Mouse (Mus musculus) stomach, embryonic 14.5 days (tissue): ENCODE data around the gene Maml3. TPM values are rescaled to one million over a fixed set of nuclear protein-coding genes. Genes with fewer than 3 reads are reported as not detected.

ENCODE experiments used
- ATAC-seq: fragments of 200-750 bp; cut with Nextera tagmentation; 2 replicates; pipeline ENCODE4 v1.8.0; 2017; ENCODE audit warnings: low read depth, moderate TSS enrichment; ENCODE audit not compliant: insufficient number of reproducible peaks, insufficient read depth, low FRiP score
- H3K27ac ChIP-seq: fragments of 300-500 bp; sonication (generic); 2 replicates; pipeline ENCODE4 v1.5.1; 2014; ENCODE audit warnings: mild to moderate bottlenecking, low read length, moderate library complexity, mixed read lengths
- H3K27me3 ChIP-seq: fragments of 300-500 bp; sonication (generic); 2 replicates; pipeline ENCODE4 v1.6.1; 2014; ENCODE audit warnings: low read length, control low read depth, mixed read lengths; ENCODE audit not compliant: control insufficient read depth, insufficient read depth
- H3K36me3 ChIP-seq: fragments of 300-500 bp; sonication (generic); 2 replicates; pipeline ENCODE4 v1.6.1; 2014; ENCODE audit warnings: mild to moderate bottlenecking, control low read depth, low read length, moderate library complexity, mixed read lengths; ENCODE audit not compliant: control insufficient read depth, insufficient read depth
- H3K4me1 ChIP-seq: fragments of 300-500 bp; sonication (generic); 2 replicates; pipeline ENCODE4 v1.6.1; 2014; ENCODE audit warnings: low read length, control low read depth, mixed read lengths; ENCODE audit not compliant: control insufficient read depth, insufficient read depth
- H3K4me2 ChIP-seq: fragments of 300-500 bp; sonication (generic); replicated peaks from 2 replicates; pipeline ENCODE4 v1.6.1; 2014; ENCODE audit warnings: low read depth, low read length, control low read depth
- H3K4me3 ChIP-seq: fragments of 300-500 bp; sonication (generic); 2 replicates; pipeline ENCODE4 v1.5.1; 2014; ENCODE audit warnings: low read depth, low read length, control low read depth
- H3K9ac ChIP-seq: fragments of 300-500 bp; sonication (generic); replicated peaks from 2 replicates; pipeline ENCODE4 v1.6.1; 2014; ENCODE audit warnings: low read depth, mild to moderate bottlenecking, control low read depth, low read length, moderate library complexity, mixed read lengths
- H3K9me3 ChIP-seq: fragments of 300-500 bp; sonication (generic); 2 replicates; pipeline ENCODE4 v1.6.1; 2016; ENCODE audit warnings: low read depth, low read length, control low read depth; ENCODE audit not compliant: control insufficient read depth
- WGBS: fragments of 180-500 bp; shearing (Covaris S2); extraction: QIAGEN DNeasy Blood & Tissue Kit; methylation state at CpG from one replicate; pipeline ENCODE4 v1.1.7; 2014; 5-methylcytosine and 5-hydroxymethylcytosine counted together
- polyA plus RNA-seq: library from polyadenylated mRNA; unstranded; fragments of >200 nt; fragmentation: Nextera tagmentation; extraction: Ambion mirVana; gene quantifications from 2 replicates; pipeline ENCODE4 v1.2.1, GENCODE M21; 2014

Maml3 gene
- polyA plus RNA-seq, 1 experiment from 2014 or later: 9.3 TPM

DNA sequence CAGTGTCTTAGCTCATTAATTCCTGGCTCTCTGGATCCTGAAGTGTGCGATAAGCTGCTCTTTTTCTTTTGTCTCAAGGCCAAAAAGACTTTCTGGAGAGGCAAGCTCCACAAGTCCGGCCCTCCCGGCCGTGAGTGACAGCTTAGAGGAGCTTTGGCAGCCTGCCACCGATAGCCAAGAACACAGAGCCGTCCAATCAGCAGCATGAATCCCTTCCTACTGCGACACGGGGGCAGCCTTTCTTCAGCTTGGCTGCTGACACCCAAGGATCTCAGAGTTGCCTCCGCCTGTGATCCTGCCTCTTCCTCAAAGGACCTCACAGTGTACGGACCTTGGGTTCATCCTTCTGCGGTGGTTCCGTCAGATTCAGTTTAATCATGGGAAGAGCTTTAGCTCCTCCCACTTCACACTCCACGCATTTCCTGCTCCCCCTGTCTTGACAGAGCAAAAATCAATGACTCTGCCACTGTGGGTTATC lies 57.9 kb downstream of the Maml3 start:
- peak; percentile 88 for ATAC-seq
- Histone ChIP-seq H3K36me3 (no peaks in the 10 kb centered on the region), H3K4me2 (peak overlapping the region; percentile 52), H3K9me3 (no peaks in the 10 kb centered on the region), H3K4me3 (peak overlapping the region; percentile 15), H3K27me3 (no peaks in the 10 kb centered on the region), H3K27ac (peak overlapping the region; percentile 92), H3K9ac (no peak overlapping the region), H3K4me1 (peaks cover 24% of the 10 kb centered on the region)
- WGBS: under 1% methylated on average over 13 of the region's 13 CpGs

DNA sequence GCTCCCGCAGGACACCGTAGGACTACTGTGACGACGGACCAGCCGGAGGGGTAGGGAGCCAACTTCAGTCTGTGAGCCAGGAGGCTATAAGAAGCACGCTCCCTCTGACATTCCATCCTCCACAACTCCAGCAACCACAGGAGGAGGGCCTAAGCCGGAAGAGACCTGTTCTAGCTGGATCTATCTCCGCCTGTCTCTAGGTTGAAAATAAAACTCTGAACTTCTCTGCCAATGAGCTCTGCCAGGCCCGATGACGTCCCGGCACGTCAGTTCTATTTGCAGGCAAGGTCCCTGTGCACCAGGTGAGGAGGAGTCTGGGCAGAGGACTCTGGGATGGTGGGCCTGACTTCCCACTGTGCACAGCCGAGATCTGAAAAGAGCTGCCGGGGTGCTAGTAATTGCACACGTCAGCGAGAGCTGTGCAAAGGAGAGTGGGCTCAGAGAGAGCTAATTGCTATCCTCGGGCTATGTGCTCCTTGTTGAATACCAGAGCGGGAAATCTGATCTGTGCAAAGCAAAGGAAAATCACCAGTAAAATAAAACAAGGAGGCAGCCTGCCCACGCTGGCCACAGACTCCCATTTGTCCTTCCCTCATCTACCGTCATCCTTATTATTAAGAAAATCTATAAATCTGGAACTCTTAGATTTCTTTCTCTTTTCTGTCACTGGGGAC lies 58.7 kb downstream of the Maml3 start:
- WGBS: 5% methylated on average over 20 of the region's 20 CpGs
- peak overlapping the region; percentile 15 for H3K4me3 ChIP-seq
- H3K4me1 ChIP-seq: peaks cover 24% of the 10 kb centered on the region

DNA sequence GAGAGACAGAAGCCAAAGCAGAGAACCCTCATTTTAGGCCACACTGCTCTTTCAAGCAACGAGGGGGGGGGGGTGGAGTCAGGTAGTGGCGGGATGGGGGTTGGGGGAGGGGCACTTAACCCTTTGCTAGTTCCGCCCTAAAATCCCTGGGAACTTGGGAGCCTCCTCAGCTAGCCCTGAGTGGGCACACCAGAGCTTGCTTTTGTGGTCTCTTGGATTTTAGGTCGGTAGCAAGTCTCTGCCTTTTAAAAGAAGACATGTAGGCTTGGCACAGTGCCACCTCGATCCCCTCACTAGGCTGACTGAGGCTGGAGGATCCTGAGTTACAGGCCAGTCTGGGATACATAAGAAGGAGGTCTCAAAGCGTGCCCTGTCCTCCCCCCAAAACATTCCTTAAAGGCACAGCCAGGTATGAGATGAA lies 59.6 kb downstream of the Maml3 start:
- ATAC-seq: no peak
- Histone ChIP-seq H3K27ac (peak overlapping the region; percentile 92), H3K9ac (no peak overlapping the region), H3K4me3 (no peak overlapping the region), H3K4me2 (peak overlapping the region; percentile 52), H3K4me1 (peaks cover 24% of the 10 kb centered on the region), H3K27me3 (no peaks in the 10 kb centered on the region), H3K9me3 (no peaks in the 10 kb centered on the region), H3K36me3 (no peaks in the 10 kb centered on the region)
- WGBS: 24% methylated on average over 6 of the region's 6 CpGs

More for the DNA sequence above, 58.7 kb downstream of the Maml3 start:
- ATAC-seq: peak; percentile 84
- Histone ChIP-seq H3K9me3 (no peaks in the 10 kb centered on the region), H3K9ac (peak overlapping the region; percentile 32), H3K4me2 (peak overlapping the region; percentile 52), H3K27me3 (no peaks in the 10 kb centered on the region), H3K27ac (peak overlapping the region; percentile 92), H3K36me3 (no peaks in the 10 kb centered on the region)

- Histone ChIP-seq H3K27me3 (no peaks in the 10 kb centered on the region), H3K4me2 (peak overlapping the region; percentile 52), H3K4me3 (no peak overlapping the region), H3K4me1 (peaks cover 24% of the 10 kb centered on the region), H3K36me3 (no peaks in the 10 kb centered on the region), H3K27ac (peak overlapping the region; percentile 59; the same call in 1 of the 2 replicates), H3K9ac (no peak overlapping the region), H3K9me3 (no peaks in the 10 kb centered on the region)
- WGBS: 8% methylated on average over 14 of the region's 14 CpGs
- ATAC-seq: no peak
These were observed 60.2 kb downstream of the Maml3 start for GRCm38 (mm10) chr3:52044651-52045050.

DNA sequence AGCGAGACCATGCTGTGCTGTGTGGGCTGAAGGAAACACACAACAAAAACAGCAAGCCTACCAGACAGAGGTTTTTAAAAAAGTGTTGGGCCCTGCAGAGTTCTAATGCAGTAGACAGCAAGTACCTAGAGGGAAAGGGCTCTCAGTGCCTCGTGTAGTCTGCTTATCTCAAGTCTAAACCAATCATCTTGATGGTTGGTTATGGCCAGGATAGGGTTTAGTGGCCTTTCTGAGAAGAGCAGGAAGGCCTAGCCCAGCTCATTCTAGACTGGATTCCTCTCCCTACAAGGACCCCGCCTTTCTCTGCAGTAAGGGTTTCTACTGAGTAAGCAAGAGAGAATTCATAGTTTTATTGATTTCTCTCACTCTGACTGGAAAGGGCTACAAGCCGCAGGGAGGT lies 61.0 kb downstream of the Maml3 start:
- H3K27me3 ChIP-seq: no peaks in the 10 kb centered on the region
- H3K4me2 ChIP-seq: no peak overlapping the region
- ATAC-seq: no peak
- H3K4me3 ChIP-seq: no peak overlapping the region
- peaks cover 24% of the 10 kb centered on the region for H3K4me1 ChIP-seq
- no peaks in the 10 kb centered on the region for H3K9me3 ChIP-seq
- WGBS: 64% methylated on average over 4 of the region's 4 CpGs
- no peaks in the 10 kb centered on the region for H3K36me3 ChIP-seq
- H3K27ac ChIP-seq: no peak overlapping the region
- no peak overlapping the region for H3K9ac ChIP-seq

DNA sequence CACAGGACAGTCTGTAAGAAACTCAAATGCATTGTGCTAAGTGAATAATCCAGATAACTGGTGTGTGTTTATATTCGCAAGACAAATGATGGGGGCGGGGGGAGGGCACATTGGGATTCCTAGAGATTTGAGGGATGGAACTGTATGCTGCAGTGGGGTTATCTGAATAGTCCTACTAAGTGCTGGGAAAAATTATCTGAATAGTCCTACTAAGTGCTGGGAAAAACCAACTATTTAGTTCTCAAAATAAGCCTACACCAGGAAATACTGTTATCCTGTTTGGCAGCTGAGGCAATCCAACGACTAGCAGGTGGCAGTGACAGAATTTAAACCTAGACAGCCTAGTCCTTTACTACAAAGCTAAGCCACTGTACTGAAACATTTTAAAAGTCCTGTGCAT lies 62.2 kb downstream of the Maml3 start:
- ATAC-seq: no peak
- no peaks in the 10 kb centered on the region for H3K36me3 ChIP-seq
- H3K9ac ChIP-seq: no peak overlapping the region
- H3K27me3 ChIP-seq: no peaks in the 10 kb centered on the region
- no peak overlapping the region for H3K27ac ChIP-seq
- WGBS: 71% methylated on average over 3 of the region's 3 CpGs
- no peaks in the 10 kb centered on the region for H3K9me3 ChIP-seq
- no peak overlapping the region for H3K4me2 ChIP-seq
- H3K4me3 ChIP-seq: no peak overlapping the region
- H3K4me1 ChIP-seq: peaks cover 24% of the 10 kb centered on the region

- Histone ChIP-seq H3K9ac (no peak overlapping the region), H3K4me2 (no peak overlapping the region), H3K4me3 (no peak overlapping the region), H3K9me3 (no peaks in the 10 kb centered on the region), H3K36me3 (no peaks in the 10 kb centered on the region), H3K4me1 (peaks cover 17% of the 10 kb centered on the region), H3K27ac (no peak overlapping the region), H3K27me3 (no peaks in the 10 kb centered on the region)
- ATAC-seq: no peak
- 69% methylated on average over 7 of the region's 7 CpGs for WGBS
These were observed 64.9 kb downstream of the Maml3 start for GRCm38 (mm10) chr3:52039958-52040357.

GRCm38 (mm10) chr3:52037260-52037659 lies 67.6 kb downstream of the Maml3 start:
- no peak overlapping the region for H3K27ac ChIP-seq
- no peak overlapping the region for H3K4me3 ChIP-seq
- 75% methylated on average over 5 of the region's 5 CpGs for WGBS
- H3K9me3 ChIP-seq: no peaks in the 10 kb centered on the region
- no peak for ATAC-seq
- no peak overlapping the region for H3K4me2 ChIP-seq
- H3K36me3 ChIP-seq: no peaks in the 10 kb centered on the region
- H3K9ac ChIP-seq: no peak overlapping the region
- H3K4me1 ChIP-seq: peaks cover 25% of the 10 kb centered on the region
- H3K27me3 ChIP-seq: no peaks in the 10 kb centered on the region

DNA sequence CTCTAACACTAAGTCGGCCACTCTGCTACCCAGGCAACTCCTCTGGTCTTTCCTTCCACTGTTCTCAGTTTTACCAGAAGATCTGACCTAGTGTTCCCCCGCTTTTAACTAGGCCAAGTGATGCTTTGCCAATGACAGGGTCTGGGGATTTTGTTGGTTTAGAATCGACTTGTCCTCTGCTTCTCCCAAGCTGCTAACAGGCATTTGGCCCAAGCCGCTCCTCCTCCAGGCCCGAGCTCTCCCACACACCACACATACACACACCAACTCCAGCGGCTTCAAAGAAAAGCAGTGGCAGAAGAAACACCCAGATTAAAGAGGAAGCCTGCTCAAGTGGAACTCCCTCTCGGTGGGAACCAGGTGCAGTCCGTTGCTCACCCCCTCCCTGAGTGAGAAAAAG lies 69.5 kb downstream of the Maml3 start:
- Histone ChIP-seq H3K9ac (no peak overlapping the region), H3K9me3 (no peaks in the 10 kb centered on the region), H3K4me3 (no peak overlapping the region), H3K27me3 (no peaks in the 10 kb centered on the region), H3K4me2 (no peak overlapping the region), H3K36me3 (no peaks in the 10 kb centered on the region), H3K27ac (no peak overlapping the region), H3K4me1 (peaks cover 28% of the 10 kb centered on the region)
- ATAC-seq: no peak
- 40% methylated on average over 8 of the region's 8 CpGs for WGBS
